Mouse (Mus musculus) stomach, postnatal 0 days (tissue): ENCODE measurements around the gene Ubl4a.

Experiments
- CTCF ChIP-seq: IDR thresholded peaks from 2 replicates; pipeline ENCODE4 v1.5.1; 2016; ENCODE audit warnings: antibody characterized with exemption, low read depth, mild to moderate bottlenecking, moderate library complexity
- EP300 ChIP-seq: optimal IDR thresholded peaks from 2 replicates; pipeline ENCODE3; 2016; ENCODE audit warnings: antibody characterized with exemption

DNA sequence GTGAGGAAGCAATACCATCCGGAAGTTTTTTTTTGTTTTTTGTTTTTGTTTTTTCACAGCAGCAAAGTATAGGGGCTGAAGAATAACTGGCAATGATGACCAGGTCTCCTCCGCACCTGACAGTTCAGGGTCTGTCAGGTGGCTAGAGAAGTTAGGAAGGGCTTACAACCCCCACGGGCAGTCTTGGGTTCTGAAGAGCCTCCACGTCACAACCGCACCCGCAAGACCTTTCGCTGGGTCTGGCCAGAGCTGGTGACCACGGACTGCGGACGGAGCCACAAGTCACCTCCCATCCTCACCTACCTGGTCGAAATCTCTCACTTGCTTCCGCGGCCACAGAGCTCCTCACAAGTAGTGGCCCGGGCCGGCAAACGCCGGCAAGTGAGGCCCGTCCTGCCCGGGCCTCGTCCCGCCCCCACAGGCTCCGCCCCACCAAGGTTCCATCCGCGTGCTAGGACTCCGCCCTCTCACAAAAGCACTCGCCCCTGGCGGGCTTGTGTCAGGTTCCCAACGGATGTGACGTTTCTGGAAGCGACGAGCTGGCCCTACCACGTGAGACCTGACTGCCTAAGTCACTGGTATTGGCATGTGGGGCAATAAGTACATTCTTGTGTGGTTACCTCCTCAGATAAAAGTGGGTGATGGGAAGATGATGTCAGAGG is at the start of gene Ubl4a, which contains the start of gene Slc10a3:
- TF ChIP-seq CTCF (no peak), EP300 (no peak)
